In genomic region chr9:123577360-123578192, GRCm38 (mm10) we compare ENCODE assay signal across 24 mouse cellular contexts. TPM values are rescaled to one million over a fixed set of nuclear protein-coding genes. Genes with fewer than 3 reads are reported as not detected.
A peak's percentile ranks its signal among the peaks of the same experiment; 100 is the strongest.
DNase-seq lines count a peak whose midpoint lies in the region; ATAC-seq and TF ChIP-seq lines count a peak whose summit lies in the region.
"Had no signal": no experiment of that assay in that cellular context is flagged by ENCODE, and none has a peak within 500 bp of the region (broad histone marks: within the 10 kb centered on the region; RNA-seq: fewer than 3 reads in every experiment).

No protein-coding gene starts in this region.

- H3K4me3 ChIP-seq in cerebellum, adult 2 months (replicated peaks; ENCODE audit: insufficient read depth, low read depth, low read length), result no peak overlapping the region
- H3K4me3 ChIP-seq: embryonic facial prominence, embryonic 13.5 days; forebrain, embryonic 15.5 days; left cerebral cortex, adult 2 months; midbrain, embryonic 13.5 days; stomach, embryonic 15.5 days had no signal

- H3K27me3 ChIP-seq in cerebellum, adult 2 months (ENCODE audit: control insufficient read depth, insufficient read depth, low read length), result no peaks in the 10 kb centered on the region
- H3K27me3 ChIP-seq: embryonic facial prominence, embryonic 13.5 days; forebrain, embryonic 15.5 days; midbrain, embryonic 13.5 days; stomach, embryonic 15.5 days had no signal

- ATAC-seq in cerebellum, adult (ENCODE audit: insufficient number of reproducible peaks, low FRiP score, low TSS enrichment), result peak; percentile 52; the same call in 1 of the 2 replicates
- ATAC-seq in common myeloid progenitor, adult 5-6 weeks (replicated peaks; ENCODE audit: low read depth, poor library complexity, severe bottlenecking), result 0 out of 2 replicates have a peak, but pooled peaks have one; percentile 11
- ATAC-seq: CD4-positive, CD25-positive, alpha-beta regulatory T cell, adult 4 months; forebrain, embryonic 15.5 days; midbrain, embryonic 13.5 days had no signal

- TF ChIP-seq CTCF in cerebellum, adult 2 months (IDR thresholded peaks at IDR 0.05; ENCODE audit: borderline replicate concordance, insufficient read depth, low read depth, low read length), result no peak

- peaks cover 7% of the 10 kb centered on the region; the same call in 1 of the 2 replicates for H3K4me1 ChIP-seq in cerebellum, adult 2 months (ENCODE audit: control insufficient read depth, insufficient read depth, low read length)
- H3K4me1 ChIP-seq: embryonic facial prominence, embryonic 13.5 days; forebrain, embryonic 15.5 days; midbrain, embryonic 13.5 days; stomach, embryonic 15.5 days had no signal

- DNase-seq in cerebellum, adult 11 months, result no peak
- DNase-seq in 416B (ENCODE audit: low read depth), result peak; percentile 68
- DNase-seq in cerebellum, adult 2 months, result peak; percentile 24 to 51
- DNase-seq in lung, postnatal 25 days (ENCODE audit: low spot score), result no peak
- no peak for DNase-seq in embryo, embryonic 10 days (ENCODE audit: low spot score)
- DNase-seq in gastrocnemius, adult 18-20 months (ENCODE audit: low spot score), result no peak
- DNase-seq: kidney, adult 9 months; kidney, postnatal 36 days; left cerebral cortex, postnatal 4 days; lung, adult 18-20 months; lung, postnatal 36 days; right cerebral cortex, postnatal 25 days; thymus, adult 18-20 months; thymus, postnatal 4 days had no signal

- TF ChIP-seq POLR2A in cerebellum, adult 2 months (IDR thresholded peaks at IDR 0.05; ENCODE audit: borderline replicate concordance, insufficient read depth, low read length), result no peak

- peak overlapping the region; percentile 15; the same call in 1 of the 2 replicates for H3K27ac ChIP-seq in cerebellum, adult 2 months (ENCODE audit: insufficient read depth, low read length)
- H3K27ac ChIP-seq: embryonic facial prominence, embryonic 13.5 days; forebrain, embryonic 15.5 days; left cerebral cortex, adult 2 months; midbrain, embryonic 13.5 days; stomach, embryonic 15.5 days had no signal

- 30% methylated on average over 10 of the region's 10 CpGs for WGBS in cerebellum, adult 2 months

RNA-seq across cellular contexts. Expression of gene Sacm1l, which starts 48.0 kb away (rescaled TPM):
- 57.1 and 58.1 TPM in 2 replicates for polyA plus RNA-seq in cerebellum, adult 2 months (2012; rRNA removed)
- 45.9 and 53.1 TPM in 2 replicates for total RNA-seq in common myeloid progenitor, adult 5-6 weeks (2017)
- 10 to 100 TPM; 18.2 to 22.7 TPM for total RNA-seq in gastrocnemius, adult 18-20 months (2021)

RNA-seq across cellular contexts. Expression of gene Slc6a20b, which starts 54.8 kb away (rescaled TPM):
- polyA plus RNA-seq in cerebellum, adult 2 months (2012; rRNA removed), result 0.25 and 0.41 TPM in 2 replicates
- 0.19 and 0.37 TPM in 2 replicates for total RNA-seq in common myeloid progenitor, adult 5-6 weeks (2017)
- not detected for total RNA-seq in gastrocnemius, adult 18-20 months (2021)
- total RNA-seq: gastrocnemius, postnatal 4 days; liver, adult 2 months had no signal
- polyA plus RNA-seq: liver, adult 2 months had no signal

Comparison
In these comparisons a context has a peak if more than half of its experiments do, and no peak if none do; other contexts are left out.
1. DNase-seq: peak in 416B (single experiment) and cerebellum, adult 2 months (2 of 2); none in cerebellum, adult 11 months (single experiment), lung, postnatal 25 days (single experiment), embryo, embryonic 10 days (single experiment) and gastrocnemius, adult 18-20 months (single experiment).